Mouse (Mus musculus): ENCODE measurements around the gene N4bp2l1. TPM values are rescaled to one million over a fixed set of nuclear protein-coding genes. Genes with fewer than 3 reads are reported as not detected.

Gene N4bp2l1
- polyA plus RNA-seq, 1 experiment from 2014 or later = 19.8 TPM

GRCm38 (mm10) chr5:150578613-150579171 lies 18.3 kb downstream of the N4bp2l1 start:
- ATAC-seq (ENCODE audit: low read depth) = no peak
- H3K27ac ChIP-seq (ENCODE audit: low read depth, low read length) = no peak overlapping the region
- H3K36me3 ChIP-seq (ENCODE audit: control insufficient read depth, insufficient read depth, low read length) = peaks cover 3% of the 10 kb centered on the region; the same call in 1 of the 2 replicates
- 81% methylated on average over 6 of the region's 6 CpGs for WGBS
- H3K4me1 ChIP-seq (ENCODE audit: control insufficient read depth, insufficient read depth, low read length) = no peaks in the 10 kb centered on the region
- H3K4me3 ChIP-seq (ENCODE audit: low read depth, low read length) = no peak overlapping the region
- no peaks in the 10 kb centered on the region for H3K9me3 ChIP-seq (ENCODE audit: control insufficient read depth, low read length)
- H3K27me3 ChIP-seq (ENCODE audit: control insufficient read depth, insufficient read depth, low read length) = no peaks in the 10 kb centered on the region
- no peak overlapping the region for H3K9ac ChIP-seq (replicated peaks; ENCODE audit: low read depth, low read length)
- no peak overlapping the region for H3K4me2 ChIP-seq (ENCODE audit: low read depth, low read length)

- no peak for ATAC-seq (ENCODE audit: low read depth)
These were observed 20.2 kb downstream of the N4bp2l1 start for GRCm38 (mm10) chr5:150576832-150577231.

GRCm38 (mm10) chr5:150574885-150575284 lies 22.1 kb downstream of the N4bp2l1 start:
- Histone ChIP-seq H3K27me3 (ENCODE audit: control insufficient read depth, insufficient read depth, low read length) (no peaks in the 10 kb centered on the region), H3K9me3 (ENCODE audit: control insufficient read depth, low read length) (no peaks in the 10 kb centered on the region), H3K36me3 (ENCODE audit: control insufficient read depth, insufficient read depth, low read length) (peaks cover 3% of the 10 kb centered on the region; the same call in 1 of the 2 replicates), H3K4me1 (ENCODE audit: control insufficient read depth, insufficient read depth, low read length) (no peaks in the 10 kb centered on the region), H3K4me3 (ENCODE audit: low read depth, low read length) (no peak overlapping the region), H3K4me2 (ENCODE audit: low read depth, low read length) (no peak overlapping the region), H3K27ac (ENCODE audit: low read depth, low read length) (no peak overlapping the region), H3K9ac (replicated peaks; ENCODE audit: low read depth, low read length) (no peak overlapping the region)
- WGBS = 83% methylated on average over 5 of the region's 5 CpGs
- ATAC-seq (ENCODE audit: low read depth) = no peak

More at GRCm38 (mm10) chr5:150576832-150577231, 20.2 kb downstream of the N4bp2l1 start:
- 93% methylated on average over 11 of the region's 11 CpGs for WGBS
- Histone ChIP-seq H3K36me3 (ENCODE audit: control insufficient read depth, insufficient read depth, low read length) (peaks cover 3% of the 10 kb centered on the region; the same call in 1 of the 2 replicates), H3K4me1 (ENCODE audit: control insufficient read depth, insufficient read depth, low read length) (no peaks in the 10 kb centered on the region), H3K9ac (replicated peaks; ENCODE audit: low read depth, low read length) (no peak overlapping the region), H3K27me3 (ENCODE audit: control insufficient read depth, insufficient read depth, low read length) (no peaks in the 10 kb centered on the region), H3K4me2 (ENCODE audit: low read depth, low read length) (no peak overlapping the region), H3K9me3 (ENCODE audit: control insufficient read depth, low read length) (no peaks in the 10 kb centered on the region), H3K27ac (ENCODE audit: low read depth, low read length) (no peak overlapping the region), H3K4me3 (ENCODE audit: low read depth, low read length) (no peak overlapping the region)

GRCm38 (mm10) chr5:150574403-150574802 lies 22.6 kb downstream of the N4bp2l1 start:
- Histone ChIP-seq H3K9me3 (ENCODE audit: control insufficient read depth, low read length) (no peaks in the 10 kb centered on the region), H3K4me1 (ENCODE audit: control insufficient read depth, insufficient read depth, low read length) (no peaks in the 10 kb centered on the region), H3K27ac (ENCODE audit: low read depth, low read length) (no peak overlapping the region), H3K36me3 (ENCODE audit: control insufficient read depth, insufficient read depth, low read length) (peaks cover 3% of the 10 kb centered on the region; the same call in 1 of the 2 replicates), H3K4me2 (ENCODE audit: low read depth, low read length) (no peak overlapping the region), H3K27me3 (ENCODE audit: control insufficient read depth, insufficient read depth, low read length) (no peaks in the 10 kb centered on the region), H3K9ac (replicated peaks; ENCODE audit: low read depth, low read length) (no peak overlapping the region), H3K4me3 (ENCODE audit: low read depth, low read length) (no peak overlapping the region)
- ATAC-seq (ENCODE audit: low read depth) = no peak
- 95% methylated on average over 3 of the region's 3 CpGs for WGBS

- H3K4me2 ChIP-seq (ENCODE audit: low read depth, low read length) = no peak overlapping the region
- H3K27ac ChIP-seq (ENCODE audit: low read depth, low read length) = no peak overlapping the region
- no peaks in the 10 kb centered on the region for H3K4me1 ChIP-seq (ENCODE audit: control insufficient read depth, insufficient read depth, low read length)
- H3K9ac ChIP-seq (replicated peaks; ENCODE audit: low read depth, low read length) = no peak overlapping the region
- no peak for ATAC-seq (ENCODE audit: low read depth)
- no peaks in the 10 kb centered on the region for H3K9me3 ChIP-seq (ENCODE audit: control insufficient read depth, low read length)
- no peaks in the 10 kb centered on the region for H3K27me3 ChIP-seq (ENCODE audit: control insufficient read depth, insufficient read depth, low read length)
- H3K4me3 ChIP-seq (ENCODE audit: low read depth, low read length) = no peak overlapping the region
- WGBS = 75% methylated on average over 11 of the region's 11 CpGs
- H3K36me3 ChIP-seq (ENCODE audit: control insufficient read depth, insufficient read depth, low read length) = peaks cover 11% of the 10 kb centered on the region; the same call in 1 of the 2 replicates
These were observed 26.3 kb downstream of the N4bp2l1 start for GRCm38 (mm10) chr5:150570496-150571219.

GRCm38 (mm10) chr5:150566971-150567370 lies 30.0 kb downstream of the N4bp2l1 start:
- WGBS = 94% methylated on average over 5 of the region's 5 CpGs
- H3K4me2 ChIP-seq (ENCODE audit: low read depth, low read length) = no peak overlapping the region
- H3K4me3 ChIP-seq (ENCODE audit: low read depth, low read length) = no peak overlapping the region
- H3K27ac ChIP-seq (ENCODE audit: low read depth, low read length) = no peak overlapping the region
- H3K36me3 ChIP-seq (ENCODE audit: control insufficient read depth, insufficient read depth, low read length) = 0 out of 2 replicates have a peak, but pooled peaks cover 8% of the 10 kb centered on the region
- no peak for ATAC-seq (ENCODE audit: low read depth)
- H3K9ac ChIP-seq (replicated peaks; ENCODE audit: low read depth, low read length) = no peak overlapping the region
- H3K9me3 ChIP-seq (ENCODE audit: control insufficient read depth, low read length) = no peaks in the 10 kb centered on the region
- no peaks in the 10 kb centered on the region for H3K4me1 ChIP-seq (ENCODE audit: control insufficient read depth, insufficient read depth, low read length)
- no peaks in the 10 kb centered on the region for H3K27me3 ChIP-seq (ENCODE audit: control insufficient read depth, insufficient read depth, low read length)

GRCm38 (mm10) chr5:150566226-150566625 lies 30.8 kb downstream of the N4bp2l1 start:
- no peak overlapping the region for H3K27ac ChIP-seq (ENCODE audit: low read depth, low read length)
- no peak for ATAC-seq (ENCODE audit: low read depth)
- no peaks in the 10 kb centered on the region for H3K27me3 ChIP-seq (ENCODE audit: control insufficient read depth, insufficient read depth, low read length)

GRCm38 (mm10) chr5:150564426-150564825 lies 32.6 kb downstream of the N4bp2l1 start:
- Histone ChIP-seq H3K27me3 (ENCODE audit: control insufficient read depth, insufficient read depth, low read length) (no peaks in the 10 kb centered on the region), H3K27ac (ENCODE audit: low read depth, low read length) (no peak overlapping the region), H3K4me3 (ENCODE audit: low read depth, low read length) (no peak overlapping the region), H3K9me3 (ENCODE audit: control insufficient read depth, low read length) (no peaks in the 10 kb centered on the region), H3K4me2 (ENCODE audit: low read depth, low read length) (no peak overlapping the region), H3K9ac (replicated peaks; ENCODE audit: low read depth, low read length) (no peak overlapping the region), H3K36me3 (ENCODE audit: control insufficient read depth, insufficient read depth, low read length) (peaks cover 13% of the 10 kb centered on the region; the same call in 1 of the 2 replicates), H3K4me1 (ENCODE audit: control insufficient read depth, insufficient read depth, low read length) (no peaks in the 10 kb centered on the region)
- no peak for ATAC-seq (ENCODE audit: low read depth)
- WGBS = 96% methylated on average over 6 of the region's 6 CpGs

More at GRCm38 (mm10) chr5:150566226-150566625, 30.8 kb downstream of the N4bp2l1 start:
- Histone ChIP-seq H3K4me2 (ENCODE audit: low read depth, low read length) (no peak overlapping the region), H3K4me1 (ENCODE audit: control insufficient read depth, insufficient read depth, low read length) (no peaks in the 10 kb centered on the region), H3K9me3 (ENCODE audit: control insufficient read depth, low read length) (no peaks in the 10 kb centered on the region), H3K36me3 (ENCODE audit: control insufficient read depth, insufficient read depth, low read length) (0 out of 2 replicates have a peak, but pooled peaks cover 13% of the 10 kb centered on the region), H3K4me3 (ENCODE audit: low read depth, low read length) (no peak overlapping the region), H3K9ac (replicated peaks; ENCODE audit: low read depth, low read length) (no peak overlapping the region)
- WGBS = 55% methylated on average over 3 of the region's 3 CpGs

GRCm38 (mm10) chr5:150561783-150562182 lies 35.2 kb downstream of the N4bp2l1 start:
- H3K9me3 ChIP-seq (ENCODE audit: control insufficient read depth, low read length) = no peaks in the 10 kb centered on the region
- no peak overlapping the region for H3K4me2 ChIP-seq (ENCODE audit: low read depth, low read length)
- 96% methylated on average over 5 of the region's 5 CpGs for WGBS
- no peak overlapping the region for H3K9ac ChIP-seq (replicated peaks; ENCODE audit: low read depth, low read length)
- H3K27ac ChIP-seq (ENCODE audit: low read depth, low read length) = no peak overlapping the region
- H3K4me1 ChIP-seq (ENCODE audit: control insufficient read depth, insufficient read depth, low read length) = no peaks in the 10 kb centered on the region
- ATAC-seq (ENCODE audit: low read depth) = no peak
- H3K27me3 ChIP-seq (ENCODE audit: control insufficient read depth, insufficient read depth, low read length) = no peaks in the 10 kb centered on the region
- peaks cover 6% of the 10 kb centered on the region; the same call in 1 of the 2 replicates for H3K36me3 ChIP-seq (ENCODE audit: control insufficient read depth, insufficient read depth, low read length)
- H3K4me3 ChIP-seq (ENCODE audit: low read depth, low read length) = no peak overlapping the region
